In genomic region chr19:3983527-3984200, GRCm38 (mm10) we compare ENCODE assay signal across 19 mouse cellular contexts. TPM values are rescaled to one million over a fixed set of nuclear protein-coding genes. Genes with fewer than 3 reads are reported as not detected.
DNase-seq lines count a peak whose midpoint lies in the region; ATAC-seq lines count a peak whose summit lies in the region.
"Had no signal": no experiment of that assay in that cellular context is flagged by ENCODE, and none has a peak within 500 bp of the region (broad histone marks: within the 10 kb centered on the region; RNA-seq: fewer than 3 reads in every experiment).

No protein-coding gene starts in this region.

- no peaks in the 10 kb centered on the region for H3K36me3 ChIP-seq in neural tube, embryonic 11.5 days (ENCODE audit: control insufficient read depth, insufficient read depth, low read length)
- no peaks in the 10 kb centered on the region for H3K36me3 ChIP-seq in embryonic facial prominence, embryonic 15.5 days
- H3K36me3 ChIP-seq: limb, embryonic 15.5 days; lung, embryonic 15.5 days had no signal

- no peaks in the 10 kb centered on the region for H3K9me3 ChIP-seq in neural tube, embryonic 11.5 days (ENCODE audit: control insufficient read depth, low read length)
- H3K9me3 ChIP-seq in embryonic facial prominence, embryonic 15.5 days (replicated peaks), result no peaks in the 10 kb centered on the region
- H3K9me3 ChIP-seq: limb, embryonic 15.5 days; lung, embryonic 15.5 days had no signal

- 0 out of 2 replicates have a peak overlapping the region, but pooled peaks have one; percentile 1 for H3K27ac ChIP-seq in neural tube, embryonic 11.5 days (ENCODE audit: low read depth, low read length)
- 0 out of 2 replicates have a peak overlapping the region, but pooled peaks have one; percentile 6 for H3K27ac ChIP-seq in embryonic facial prominence, embryonic 15.5 days (replicated peaks)
- H3K27ac ChIP-seq: limb, embryonic 15.5 days had no signal

- ATAC-seq in neural tube, embryonic 11.5 days (ENCODE audit: insufficient read depth, low FRiP score, low TSS enrichment), result no peak
- ATAC-seq in embryonic facial prominence, embryonic 15.5 days (ENCODE audit: insufficient number of reproducible peaks, low FRiP score, low TSS enrichment, low read depth), result no peak
- no peak for ATAC-seq in erythroid progenitor cell, adult 5-6 weeks (replicated peaks; ENCODE audit: low FRiP score, poor library complexity, severe bottlenecking)
- ATAC-seq: activated CD4-positive, CD25-positive, alpha-beta regulatory T cell, adult 4 months; intestine, embryonic 16.5 days had no signal

- H3K4me1 ChIP-seq in neural tube, embryonic 11.5 days (ENCODE audit: control insufficient read depth, insufficient read depth, low read length), result peaks cover 15% of the 10 kb centered on the region; the same call in 1 of the 2 replicates
- H3K4me1 ChIP-seq in embryonic facial prominence, embryonic 15.5 days, result peaks cover 20% of the 10 kb centered on the region

- H3K4me2 ChIP-seq in neural tube, embryonic 11.5 days (ENCODE audit: low read depth), result no peak overlapping the region
- no peak overlapping the region for H3K4me2 ChIP-seq in embryonic facial prominence, embryonic 15.5 days (replicated peaks)
- H3K4me2 ChIP-seq: heart, embryonic 11.5 days; limb, embryonic 15.5 days; lung, embryonic 15.5 days had no signal

- H3K4me3 ChIP-seq in neural tube, embryonic 11.5 days (ENCODE audit: low read depth, low read length), result no peak overlapping the region
- no peak overlapping the region for H3K4me3 ChIP-seq in embryonic facial prominence, embryonic 15.5 days (replicated peaks)
- H3K4me3 ChIP-seq: limb, embryonic 15.5 days; lung, embryonic 15.5 days had no signal

- peak; percentile 39 for DNase-seq in kidney, adult 18-20 months
- no peak for DNase-seq in kidney, postnatal 14 days
- no peak for DNase-seq in neural tube, embryonic 11.5 days (ENCODE audit: low spot score)
- no peak for DNase-seq in neural tube, embryonic 10.5 days (ENCODE audit: extremely low spot score, low spot score)
- no peak for DNase-seq in adrenal gland, postnatal 14 days
- DNase-seq: cerebellum, adult 8-10 months; gastrocnemius, postnatal 14 days; heart, postnatal 36 days; thymus, postnatal 4 days had no signal

- H3K9ac ChIP-seq in neural tube, embryonic 11.5 days (ENCODE audit: low read length), result no peak overlapping the region
- H3K9ac ChIP-seq in embryonic facial prominence, embryonic 15.5 days, result no peak overlapping the region
- H3K9ac ChIP-seq: limb, embryonic 15.5 days; lung, embryonic 15.5 days had no signal

- no peaks in the 10 kb centered on the region for H3K27me3 ChIP-seq in neural tube, embryonic 11.5 days (ENCODE audit: control insufficient read depth, insufficient read depth, low read length)
- H3K27me3 ChIP-seq in embryonic facial prominence, embryonic 15.5 days, result no peaks in the 10 kb centered on the region
- H3K27me3 ChIP-seq: lung, embryonic 15.5 days had no signal

- 36% methylated on average over 9 of the region's 9 CpGs for WGBS in neural tube, embryonic 11.5 days
- WGBS in embryonic facial prominence, embryonic 15.5 days, result 36% methylated on average over 9 of the region's 9 CpGs

RNA-seq across cellular contexts. Expression of gene Acy3, which starts 2.7 kb away (rescaled TPM):
- polyA plus RNA-seq in neural tube, embryonic 11.5 days (2014; fragmentation: Nextera tagmentation; extraction: Ambion mirVana), result 2.4 and 3.2 TPM in 2 replicates
- 5.5 and 6.0 TPM in 2 replicates for polyA plus RNA-seq in embryonic facial prominence, embryonic 15.5 days (2015; fragmentation: Nextera tagmentation; extraction: Ambion mirVana)
- total RNA-seq in adrenal gland, postnatal 14 days (2021), result 25.7 and 31.1 TPM in 2 replicates
- total RNA-seq in erythroid progenitor cell, adult 5-6 weeks (2015; ENCODE audit: low replicate concordance), result not detected in 2 replicates
- total RNA-seq in erythroid progenitor cell, adult 5-6 weeks (2017; ENCODE audit: low replicate concordance), result not detected in 2 replicates

RNA-seq across cellular contexts. Expression of gene Tbx10, which starts 8.9 kb away (rescaled TPM):
- polyA plus RNA-seq in neural tube, embryonic 11.5 days (2014; fragmentation: Nextera tagmentation; extraction: Ambion mirVana), result 0.22 TPM in 1 of 2 replicates, not detected in the other
- polyA plus RNA-seq in embryonic facial prominence, embryonic 15.5 days (2015; fragmentation: Nextera tagmentation; extraction: Ambion mirVana), result not detected in 2 replicates
- total RNA-seq in adrenal gland, postnatal 14 days (2021), result not detected in 2 replicates
- not detected in 2 replicates for total RNA-seq in erythroid progenitor cell, adult 5-6 weeks (2015; ENCODE audit: low replicate concordance)
- total RNA-seq in erythroid progenitor cell, adult 5-6 weeks (2017; ENCODE audit: low replicate concordance), result not detected in 2 replicates
- total RNA-seq: gastrocnemius, postnatal 14 days; heart, postnatal 36 days; layer of hippocampus, postnatal 25 days; megakaryocyte, adult 5-6 weeks had no signal
- polyA plus RNA-seq: activated CD4-positive, CD25-positive, alpha-beta regulatory T cell, adult 4 months; limb, embryonic 15.5 days; lung, embryonic 15.5 days; stomach, embryonic 14.5 days had no signal

RNA-seq across cellular contexts. Expression of gene Aldh3b2, which starts 11.5 kb away (rescaled TPM):
- 0.86 and 1.1 TPM in 2 replicates for polyA plus RNA-seq in neural tube, embryonic 11.5 days (2014; fragmentation: Nextera tagmentation; extraction: Ambion mirVana)
- polyA plus RNA-seq in embryonic facial prominence, embryonic 15.5 days (2015; fragmentation: Nextera tagmentation; extraction: Ambion mirVana), result 22.8 and 25.3 TPM in 2 replicates
- total RNA-seq in adrenal gland, postnatal 14 days (2021), result 7.6 and 11.6 TPM in 2 replicates
- 1.3 and 6.5 TPM in 2 replicates for total RNA-seq in erythroid progenitor cell, adult 5-6 weeks (2015; ENCODE audit: low replicate concordance)
- total RNA-seq in erythroid progenitor cell, adult 5-6 weeks (2017; ENCODE audit: low replicate concordance), result 1.1 and 2.4 TPM in 2 replicates
- polyA plus RNA-seq: activated CD4-positive, CD25-positive, alpha-beta regulatory T cell, adult 4 months had no signal

RNA-seq across cellular contexts. Expression of gene Nudt8, which starts 16.7 kb away (rescaled TPM):
- polyA plus RNA-seq in neural tube, embryonic 11.5 days (2014; fragmentation: Nextera tagmentation; extraction: Ambion mirVana), result 20.6 and 20.8 TPM in 2 replicates
- 31.0 and 35.8 TPM in 2 replicates for polyA plus RNA-seq in embryonic facial prominence, embryonic 15.5 days (2015; fragmentation: Nextera tagmentation; extraction: Ambion mirVana)
- total RNA-seq in adrenal gland, postnatal 14 days (2021), result 41.1 and 49.2 TPM in 2 replicates
- not detected in 2 replicates for total RNA-seq in erythroid progenitor cell, adult 5-6 weeks (2015; ENCODE audit: low replicate concordance)
- 1.4 TPM in 1 of 2 replicates, not detected in the other for total RNA-seq in erythroid progenitor cell, adult 5-6 weeks (2017; ENCODE audit: low replicate concordance)

RNA-seq across cellular contexts. Expression of gene Gm49405, which starts 16.8 kb away (rescaled TPM):
- polyA plus RNA-seq in neural tube, embryonic 11.5 days (2014; fragmentation: Nextera tagmentation; extraction: Ambion mirVana), result 1.8 and 1.9 TPM in 2 replicates
- 3.9 and 4.7 TPM in 2 replicates for polyA plus RNA-seq in embryonic facial prominence, embryonic 15.5 days (2015; fragmentation: Nextera tagmentation; extraction: Ambion mirVana)
- total RNA-seq in adrenal gland, postnatal 14 days (2021), result 0.89 and 1.7 TPM in 2 replicates
- not detected in 2 replicates for total RNA-seq in erythroid progenitor cell, adult 5-6 weeks (2015; ENCODE audit: low replicate concordance)
- total RNA-seq in erythroid progenitor cell, adult 5-6 weeks (2017; ENCODE audit: low replicate concordance), result 0.90 TPM in 1 of 2 replicates, not detected in the other

Comparison
In these comparisons a context has a peak if more than half of its experiments do, and no peak if none do; other contexts are left out.
1. RNA of gene Acy3, which starts 2.7 kb away (total RNA-seq): 25.7 to 31.1 TPM in adrenal gland, postnatal 14 days; not detected in erythroid progenitor cell, adult 5-6 weeks; every median in the first group is over 10 times any median in the second.